Mouse (Mus musculus) forebrain, embryonic 12.5 days (tissue): Measurements from ENCODE around the gene Zfp985. TPM values are rescaled to one million over a fixed set of nuclear protein-coding genes. Genes with fewer than 3 reads are reported as not detected.
A peak's percentile ranks its signal among the peaks of the same experiment; 100 is the strongest.
"Not testable (repeated sequence)": the region's sequence is repeated elsewhere in the genome, so short reads cannot be mapped to it uniquely, and the experiment has no call there.

Experiments
- ATAC-seq: fragments of 200-750 bp; cut with Nextera tagmentation; 2 replicates; pipeline ENCODE4 v1.8.0; 2017; ENCODE audit warnings: moderate TSS enrichment; ENCODE audit not compliant: low FRiP score
- H3K27ac ChIP-seq: fragments of 300-500 bp; sonication (generic); 2 replicates; pipeline ENCODE4 v1.5.1; 2016; ENCODE audit warnings: mild to moderate bottlenecking
- H3K27me3 ChIP-seq: fragments of 300-500 bp; sonication (generic); 2 replicates; pipeline ENCODE4 v1.6.1; 2016; ENCODE audit warnings: mild to moderate bottlenecking
- H3K36me3 ChIP-seq: fragments of 300-500 bp; sonication (generic); replicated peaks from 2 replicates; pipeline ENCODE4 v1.6.1; 2016; ENCODE audit warnings: mild to moderate bottlenecking
- H3K4me1 ChIP-seq: fragments of 300-500 bp; sonication (generic); 2 replicates; pipeline ENCODE4 v1.6.1; 2016
- H3K4me2 ChIP-seq: fragments of 300-500 bp; sonication (generic); 2 replicates; pipeline ENCODE4 v1.6.1; 2016; ENCODE audit warnings: mild to moderate bottlenecking, moderate library complexity
- H3K4me3 ChIP-seq: fragments of 300-500 bp; sonication (generic); replicated peaks from 2 replicates; pipeline ENCODE4 v1.5.1; 2016; ENCODE audit warnings: mild to moderate bottlenecking
- H3K9ac ChIP-seq: fragments of 300-500 bp; sonication (generic); 2 replicates; pipeline ENCODE4 v1.6.1; 2016; ENCODE audit warnings: mild to moderate bottlenecking
- H3K9me3 ChIP-seq: fragments of 300-500 bp; sonication (generic); 2 replicates; pipeline ENCODE4 v1.6.1; 2016
- WGBS: fragments of 180-500 bp; shearing (Covaris S2); methylation state at CpG from one replicate; pipeline ENCODE4 v1.1.7; 2016; 5-methylcytosine and 5-hydroxymethylcytosine counted together
- polyA plus RNA-seq: library from polyadenylated mRNA; unstranded; fragments of >200 nt; fragmentation: Nextera tagmentation; extraction: Ambion mirVana; gene quantifications from 2 replicates; pipeline ENCODE4 v1.2.1, GENCODE M21; 2016

Gene Zfp985
- polyA plus RNA-seq, 1 experiment from 2014 or later = 0.09 TPM

DNA sequence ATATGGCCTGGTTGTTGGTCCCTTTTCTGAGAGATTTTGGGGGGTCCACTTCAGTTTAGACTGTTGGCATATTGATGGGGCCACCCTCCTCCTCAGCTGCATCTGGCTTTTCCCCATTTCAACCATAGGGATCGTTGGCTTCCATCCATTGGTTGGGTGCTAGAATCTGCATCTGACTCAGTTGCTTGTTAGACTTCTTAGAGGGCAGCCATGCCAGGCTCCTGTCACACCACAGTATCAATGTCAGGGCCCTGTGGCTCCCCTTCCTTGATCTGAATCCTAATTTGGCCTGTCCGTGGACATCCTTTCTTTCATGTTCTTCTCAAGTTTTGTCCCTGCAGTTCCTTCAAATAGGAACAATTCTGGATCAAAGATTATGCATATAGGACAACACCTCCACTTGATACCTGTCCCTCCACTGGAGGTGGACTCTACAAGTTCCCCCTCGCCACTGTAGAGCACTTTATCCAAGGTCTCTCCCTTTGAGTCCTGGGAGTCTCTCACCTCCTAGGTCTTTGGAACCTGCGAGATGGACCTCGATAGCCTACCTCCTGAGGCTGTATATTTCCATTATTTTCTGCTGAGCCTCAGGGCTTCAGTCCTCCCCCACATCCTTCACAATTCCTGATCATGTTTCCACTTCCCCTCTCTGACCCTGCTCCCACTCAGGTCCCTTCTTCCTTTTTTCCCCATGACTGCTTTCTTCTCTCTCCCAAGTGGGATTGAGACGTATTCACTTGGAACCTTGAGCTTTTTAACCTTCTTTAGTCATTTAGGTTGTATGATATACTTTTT lies 12.5 kb downstream of the Zfp985 start:
- H3K4me3 ChIP-seq = no peak overlapping the region
- WGBS = 69% methylated on average over 6 of the region's 6 CpGs
- no peak for ATAC-seq

DNA sequence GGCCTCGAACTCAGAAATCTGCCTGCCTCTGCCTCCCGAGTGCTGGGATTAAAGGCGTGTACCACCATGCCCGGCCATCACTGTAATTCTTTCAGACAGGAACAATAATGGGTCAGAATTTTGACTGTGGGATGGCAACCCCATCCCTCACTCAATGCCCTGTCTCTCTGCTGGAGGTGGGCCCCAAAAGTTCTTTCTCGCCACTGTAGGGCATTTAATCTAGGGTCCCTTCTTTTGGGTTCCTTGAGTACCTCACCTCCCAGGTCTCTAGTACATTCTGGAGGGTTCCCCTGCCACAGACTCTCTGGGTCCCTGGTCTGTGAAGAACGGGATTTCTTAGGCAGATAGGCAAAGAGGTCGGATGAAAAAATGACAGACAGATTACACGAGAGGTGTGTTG lies 18.1 kb downstream of the Zfp985 start:
- WGBS = 88% methylated on average over 8 of the region's 8 CpGs
- H3K4me2 ChIP-seq, H3K27ac ChIP-seq, H3K27me3 ChIP-seq, H3K36me3 ChIP-seq, H3K4me1 ChIP-seq, H3K4me3 ChIP-seq, ATAC-seq, H3K9ac ChIP-seq: not testable (repeated sequence)
- peaks cover 22% of the 10 kb centered on the region for H3K9me3 ChIP-seq

More for the DNA sequence above, 12.5 kb downstream of the Zfp985 start:
- Histone ChIP-seq H3K4me2 (no peak overlapping the region), H3K9me3 (peaks cover 22% of the 10 kb centered on the region), H3K9ac (no peak overlapping the region), H3K27me3 (no peaks in the 10 kb centered on the region), H3K27ac (no peak overlapping the region), H3K4me1 (no peaks in the 10 kb centered on the region), H3K36me3 (no peaks in the 10 kb centered on the region)

DNA sequence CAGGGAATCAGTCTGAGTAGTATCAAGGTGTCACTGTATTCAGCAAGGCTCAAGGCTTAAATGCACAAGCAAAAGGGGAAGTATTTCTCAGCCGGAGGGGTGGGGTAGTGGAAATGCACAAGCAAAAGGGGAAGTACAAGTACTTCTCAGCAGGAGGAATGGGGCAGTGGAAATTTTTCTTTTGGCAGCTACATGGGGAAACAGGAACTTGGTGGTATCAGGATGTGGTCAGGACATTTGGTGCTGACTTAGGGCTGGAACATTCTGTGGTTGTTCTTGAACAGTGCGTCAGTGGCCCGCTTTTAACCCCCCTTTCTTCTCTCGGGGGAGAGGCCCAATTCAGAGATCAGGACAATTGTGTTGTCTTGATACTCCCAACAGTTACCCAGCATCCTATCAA lies 26.3 kb downstream of the Zfp985 start:
- H3K4me3 ChIP-seq, H3K27ac ChIP-seq, H3K9ac ChIP-seq, H3K27me3 ChIP-seq, ATAC-seq, H3K4me2 ChIP-seq, H3K4me1 ChIP-seq, H3K36me3 ChIP-seq: not testable (repeated sequence)
- peaks cover 23% of the 10 kb centered on the region for H3K9me3 ChIP-seq
- WGBS = 91% methylated on average over 4 of the region's 4 CpGs

DNA sequence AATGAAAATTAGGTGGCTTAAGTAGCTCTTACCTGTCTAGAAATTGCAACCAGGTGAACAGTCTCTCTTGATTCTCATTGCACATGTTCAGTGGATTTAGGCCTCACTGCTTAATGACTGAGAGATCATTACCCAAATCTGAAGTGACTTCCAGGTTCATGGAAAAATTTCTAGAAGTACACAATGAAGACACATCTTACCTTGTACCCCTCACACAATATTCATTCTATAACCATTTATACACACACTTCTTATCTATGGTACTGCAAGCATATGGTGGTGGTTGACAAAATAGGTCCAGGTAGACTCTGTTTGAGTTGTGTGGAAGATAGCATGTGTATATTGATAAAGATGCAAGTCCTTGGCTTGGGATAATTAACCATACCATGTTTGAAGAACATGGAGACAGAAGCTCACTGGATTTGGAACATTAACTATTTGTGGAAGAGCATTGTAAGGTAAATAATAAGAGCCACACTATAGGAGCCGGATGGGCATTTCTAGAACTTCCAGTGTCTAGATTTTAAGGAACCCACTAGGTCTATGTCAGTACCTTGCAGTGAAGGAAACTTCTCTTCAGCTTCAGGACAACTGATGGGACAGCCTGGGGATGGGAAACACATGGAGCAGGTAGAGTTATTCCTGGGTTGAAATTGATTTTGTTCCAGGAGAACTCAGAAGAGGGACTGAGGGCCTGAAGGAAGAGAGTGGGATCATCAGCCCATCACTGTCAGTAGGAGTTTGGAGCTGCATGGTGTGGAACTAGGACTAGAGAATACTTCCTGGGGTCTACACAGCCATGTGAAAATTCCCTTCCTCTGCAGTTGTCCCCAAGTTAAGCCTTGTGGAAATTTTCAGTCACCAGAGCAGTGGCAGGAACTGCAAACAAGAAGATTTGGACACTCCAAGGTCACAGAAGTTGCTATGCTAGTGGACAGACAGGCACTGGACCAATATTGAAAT lies 33.7 kb downstream of the Zfp985 start:
- Histone ChIP-seq H3K36me3 (no peaks in the 10 kb centered on the region), H3K4me1 (no peaks in the 10 kb centered on the region), H3K9me3 (peaks cover 31% of the 10 kb centered on the region), H3K9ac (no peak overlapping the region), H3K27me3 (no peaks in the 10 kb centered on the region), H3K27ac (no peak overlapping the region), H3K4me2 (no peak overlapping the region), H3K4me3 (no peak overlapping the region)
- 58% methylated on average over 1 of the region's 1 CpGs for WGBS
- ATAC-seq = 0 out of 2 replicates have a peak, but pooled peaks have one; percentile 58

DNA sequence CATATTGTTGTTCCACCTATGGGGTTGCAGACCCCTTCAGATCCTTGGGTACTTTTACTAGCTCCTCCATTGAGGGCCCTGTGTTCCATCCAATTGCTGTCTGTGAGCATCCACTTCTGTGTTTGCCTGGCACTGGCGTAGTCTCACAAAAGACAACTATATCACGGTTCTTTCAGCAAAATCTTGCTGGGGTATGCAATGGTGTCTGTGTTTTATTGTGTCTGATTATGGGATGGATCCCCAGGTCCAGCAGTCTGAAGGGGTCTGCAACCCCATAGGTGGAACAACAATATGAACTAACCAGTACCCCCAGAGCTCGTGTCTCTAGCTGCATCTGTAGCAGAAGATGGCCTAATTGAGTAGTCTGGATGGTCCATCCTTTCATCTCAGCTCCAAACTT lies 41.6 kb downstream of the Zfp985 start:
- WGBS = 89% methylated on average over 3 of the region's 3 CpGs
- not testable (repeated sequence) for H3K4me3 ChIP-seq, H3K36me3 ChIP-seq, H3K9ac ChIP-seq, ATAC-seq, H3K27ac ChIP-seq, H3K4me2 ChIP-seq, H3K27me3 ChIP-seq, H3K4me1 ChIP-seq
- peaks cover 22% of the 10 kb centered on the region for H3K9me3 ChIP-seq

DNA sequence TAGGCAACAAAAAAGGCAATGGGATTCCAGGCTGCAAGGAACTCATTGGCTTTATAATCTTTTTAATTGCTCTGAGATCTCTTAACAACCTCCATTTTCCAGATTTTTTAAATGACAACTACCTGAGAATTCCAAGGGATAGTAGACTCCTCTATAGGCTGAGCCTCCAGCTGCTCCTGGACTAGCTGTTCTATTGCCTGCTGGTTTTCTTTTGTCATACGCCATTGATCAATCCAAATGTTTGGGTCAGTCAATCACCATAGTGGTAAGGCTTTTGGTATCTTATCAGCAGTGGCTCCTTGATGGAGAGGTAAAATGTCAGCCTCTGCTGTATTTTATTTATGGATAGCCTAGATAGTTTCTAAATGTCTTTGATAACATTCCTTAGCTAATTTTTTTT lies 44.6 kb downstream of the Zfp985 start:
- Histone ChIP-seq H3K36me3 (no peaks in the 10 kb centered on the region), H3K4me1 (no peaks in the 10 kb centered on the region), H3K4me2 (no peak overlapping the region), H3K27ac (no peak overlapping the region), H3K9ac (no peak overlapping the region), H3K4me3 (no peak overlapping the region), H3K9me3 (peaks cover 32% of the 10 kb centered on the region), H3K27me3 (no peaks in the 10 kb centered on the region)
- no peak for ATAC-seq
- WGBS = 60% methylated on average over 1 of the region's 1 CpGs

DNA sequence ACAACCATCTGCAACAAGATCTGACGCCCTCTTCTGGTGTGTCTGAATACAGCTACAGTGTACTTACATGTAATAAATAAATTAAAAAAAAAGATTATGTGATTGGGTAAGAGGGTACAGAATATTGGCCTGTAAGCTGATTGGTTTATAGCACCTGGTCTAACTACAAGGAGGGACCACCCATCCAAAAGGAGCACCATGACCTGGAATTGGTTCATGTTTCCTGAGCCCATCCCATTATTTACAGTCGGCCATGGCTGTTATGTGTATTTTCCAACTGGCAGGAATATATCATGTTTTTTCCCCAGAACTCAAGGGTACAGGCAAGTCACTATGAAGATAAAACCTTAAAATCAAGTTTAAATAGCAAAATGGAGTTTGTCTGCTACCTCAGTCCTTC lies 45.8 kb downstream of the Zfp985 start:
- Histone ChIP-seq H3K9ac (no peak overlapping the region), H3K36me3 (no peaks in the 10 kb centered on the region), H3K4me3 (no peak overlapping the region), H3K27me3 (no peaks in the 10 kb centered on the region), H3K9me3 (peaks cover 32% of the 10 kb centered on the region), H3K27ac (no peak overlapping the region), H3K4me1 (no peaks in the 10 kb centered on the region), H3K4me2 (no peak overlapping the region)
- 0 out of 2 replicates have a peak, but pooled peaks have one; percentile 58 for ATAC-seq
- WGBS = 61% methylated on average over 2 of the region's 2 CpGs

DNA sequence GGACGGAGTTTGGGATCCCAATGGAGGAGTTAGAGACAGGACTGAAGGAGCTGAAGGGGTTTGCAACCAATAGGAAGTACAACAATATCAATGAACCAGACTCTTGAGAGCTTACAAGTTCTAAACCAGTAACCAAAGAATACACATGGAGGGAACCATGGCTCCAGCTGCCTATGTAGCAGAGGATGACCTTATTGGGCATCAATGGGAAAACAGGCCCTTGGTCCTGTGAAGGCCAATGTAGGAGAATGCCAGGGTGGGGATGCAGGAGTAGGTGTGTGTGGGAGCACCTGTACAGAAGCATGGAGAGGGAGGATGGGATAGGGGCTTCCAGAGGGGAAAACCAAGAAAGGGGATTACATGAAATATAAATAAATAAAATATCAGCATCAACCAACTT lies 48.8 kb downstream of the Zfp985 start:
- H3K27ac ChIP-seq = no peak overlapping the region
- no peak for ATAC-seq
- H3K27me3 ChIP-seq = no peaks in the 10 kb centered on the region
- no peaks in the 10 kb centered on the region for H3K36me3 ChIP-seq
- H3K9ac ChIP-seq = no peak overlapping the region
- H3K4me3 ChIP-seq = no peak overlapping the region
- 38% methylated on average over 1 of the region's 1 CpGs for WGBS
- H3K4me1 ChIP-seq = no peaks in the 10 kb centered on the region
- peaks cover 36% of the 10 kb centered on the region for H3K9me3 ChIP-seq
- no peak overlapping the region for H3K4me2 ChIP-seq

DNA sequence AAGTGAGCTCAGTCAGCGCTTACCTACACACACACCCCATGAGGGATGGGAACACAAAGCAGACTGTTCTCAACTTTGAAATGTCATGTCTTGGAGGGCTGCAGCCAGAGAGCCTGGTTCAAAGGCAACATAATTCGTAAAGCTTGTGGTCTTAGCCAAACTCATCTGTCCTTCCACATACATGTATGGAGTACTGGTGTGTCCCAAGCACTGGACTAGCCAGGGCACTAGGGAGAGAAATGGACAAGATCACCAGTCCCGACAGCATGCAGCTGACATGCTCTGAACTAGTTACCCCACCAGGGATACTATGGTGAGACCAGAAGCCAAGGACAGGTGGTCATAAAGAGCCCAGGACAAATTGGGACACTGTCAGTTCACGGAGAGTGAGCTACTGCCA lies 50.7 kb downstream of the Zfp985 start:
- H3K4me3 ChIP-seq = no peak overlapping the region
- H3K9ac ChIP-seq = no peak overlapping the region
- H3K27me3 ChIP-seq = no peaks in the 10 kb centered on the region
- H3K27ac ChIP-seq = no peak overlapping the region
- ATAC-seq = no peak
- H3K4me1 ChIP-seq = no peaks in the 10 kb centered on the region
- H3K4me2 ChIP-seq = no peak overlapping the region
- peaks cover 37% of the 10 kb centered on the region for H3K9me3 ChIP-seq
- 84% methylated on average over 4 of the region's 4 CpGs for WGBS
- H3K36me3 ChIP-seq = no peaks in the 10 kb centered on the region

DNA sequence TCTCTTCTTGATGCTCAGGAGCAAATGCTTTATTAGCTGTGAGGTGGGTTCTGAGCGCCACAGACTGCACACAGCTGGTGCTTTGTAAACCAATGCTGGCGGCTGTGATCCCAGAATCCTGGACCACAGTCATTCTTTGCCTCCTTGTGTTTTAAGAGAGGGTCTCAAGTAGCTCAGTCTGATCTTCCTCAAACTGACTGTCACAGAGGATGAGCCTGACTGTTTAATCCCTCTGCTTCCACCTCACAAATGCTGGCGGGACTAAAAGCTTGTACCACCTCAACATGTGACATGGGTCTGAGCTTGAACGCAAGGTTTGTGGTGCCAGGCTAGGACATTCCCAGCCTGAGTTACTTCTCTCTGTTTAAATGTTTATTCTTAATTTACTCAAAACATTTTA lies 52.4 kb downstream of the Zfp985 start:
- Histone ChIP-seq H3K27ac (no peak overlapping the region), H3K4me2 (no peak overlapping the region), H3K9ac (no peak overlapping the region), H3K9me3 (peaks cover 30% of the 10 kb centered on the region), H3K27me3 (no peaks in the 10 kb centered on the region), H3K36me3 (no peaks in the 10 kb centered on the region), H3K4me3 (no peak overlapping the region), H3K4me1 (no peaks in the 10 kb centered on the region)
- ATAC-seq = no peak
- WGBS = 83% methylated on average over 4 of the region's 4 CpGs

DNA sequence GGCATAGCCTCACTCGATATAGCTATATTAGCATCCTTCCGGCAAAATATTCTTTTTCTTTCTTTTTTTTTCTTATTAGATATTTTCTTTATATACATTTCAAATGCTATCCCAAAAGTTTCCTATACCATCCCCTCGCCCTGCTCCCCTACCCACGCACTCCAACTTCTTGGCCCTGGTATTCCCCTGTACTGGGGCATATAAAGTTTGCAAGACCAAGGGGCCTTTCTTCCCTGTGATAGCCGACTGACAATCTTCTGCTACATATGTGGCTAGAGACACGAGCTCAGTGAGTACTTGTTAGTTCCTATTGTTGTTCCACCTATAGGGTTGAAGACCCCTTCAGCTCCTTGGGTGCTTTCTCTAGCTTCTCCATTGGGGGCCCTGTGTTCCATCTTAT lies 53.4 kb downstream of the Zfp985 start:
- WGBS = 81% methylated on average over 6 of the region's 6 CpGs
- not testable (repeated sequence) for H3K27me3 ChIP-seq

DNA sequence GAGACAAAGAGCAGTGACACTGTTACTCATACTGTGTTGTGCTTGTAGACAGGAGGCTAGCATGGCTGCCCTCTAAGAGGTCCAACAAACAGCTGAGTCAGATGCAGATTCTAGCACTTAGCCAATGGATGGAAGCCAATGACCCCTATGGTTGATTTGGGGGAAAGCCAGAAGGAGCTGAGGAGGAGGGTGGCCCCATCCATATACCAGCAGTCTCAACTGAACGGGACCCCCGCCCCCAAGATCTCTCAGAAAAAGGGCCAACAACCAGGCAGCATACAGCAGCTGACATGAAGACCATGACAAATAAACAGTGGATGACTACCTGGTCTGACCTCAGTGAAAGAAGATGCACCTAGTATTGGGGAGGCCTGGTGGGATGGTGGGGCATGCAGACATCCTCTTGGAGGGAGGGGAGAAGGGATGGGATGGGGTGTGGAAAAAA lies 80.8 kb downstream of the Zfp985 start:
- not testable (repeated sequence) for H3K4me1 ChIP-seq, H3K4me2 ChIP-seq, H3K36me3 ChIP-seq, H3K27ac ChIP-seq, H3K9me3 ChIP-seq, H3K27me3 ChIP-seq, H3K4me3 ChIP-seq, H3K9ac ChIP-seq
- ATAC-seq = 0 out of 2 replicates have a peak, but pooled peaks have one; percentile 51
- WGBS = no CpG with 5 or more reads among the region's 2 CpGs

More for the DNA sequence above, 53.4 kb downstream of the Zfp985 start:
- H3K4me3 ChIP-seq, H3K36me3 ChIP-seq, H3K27ac ChIP-seq, ATAC-seq, H3K4me2 ChIP-seq, H3K9ac ChIP-seq, H3K4me1 ChIP-seq: not testable (repeated sequence)
- peaks cover 29% of the 10 kb centered on the region for H3K9me3 ChIP-seq
